Mouse (Mus musculus) ES-Bruce4 (cell line): ENCODE measurements around the gene Fbxo47.

Source experiments
- CTCF ChIP-seq: IDR thresholded peaks from one replicate; pipeline ENCODE4 v1.8.1; 2011; ENCODE audit warnings: low read depth, low read length
- EP300 ChIP-seq: IDR thresholded peaks from 2 replicates; pipeline ENCODE4 v1.6.1; 2011; ENCODE audit warnings: low read depth, low read length; ENCODE audit not compliant: insufficient read depth

DNA sequence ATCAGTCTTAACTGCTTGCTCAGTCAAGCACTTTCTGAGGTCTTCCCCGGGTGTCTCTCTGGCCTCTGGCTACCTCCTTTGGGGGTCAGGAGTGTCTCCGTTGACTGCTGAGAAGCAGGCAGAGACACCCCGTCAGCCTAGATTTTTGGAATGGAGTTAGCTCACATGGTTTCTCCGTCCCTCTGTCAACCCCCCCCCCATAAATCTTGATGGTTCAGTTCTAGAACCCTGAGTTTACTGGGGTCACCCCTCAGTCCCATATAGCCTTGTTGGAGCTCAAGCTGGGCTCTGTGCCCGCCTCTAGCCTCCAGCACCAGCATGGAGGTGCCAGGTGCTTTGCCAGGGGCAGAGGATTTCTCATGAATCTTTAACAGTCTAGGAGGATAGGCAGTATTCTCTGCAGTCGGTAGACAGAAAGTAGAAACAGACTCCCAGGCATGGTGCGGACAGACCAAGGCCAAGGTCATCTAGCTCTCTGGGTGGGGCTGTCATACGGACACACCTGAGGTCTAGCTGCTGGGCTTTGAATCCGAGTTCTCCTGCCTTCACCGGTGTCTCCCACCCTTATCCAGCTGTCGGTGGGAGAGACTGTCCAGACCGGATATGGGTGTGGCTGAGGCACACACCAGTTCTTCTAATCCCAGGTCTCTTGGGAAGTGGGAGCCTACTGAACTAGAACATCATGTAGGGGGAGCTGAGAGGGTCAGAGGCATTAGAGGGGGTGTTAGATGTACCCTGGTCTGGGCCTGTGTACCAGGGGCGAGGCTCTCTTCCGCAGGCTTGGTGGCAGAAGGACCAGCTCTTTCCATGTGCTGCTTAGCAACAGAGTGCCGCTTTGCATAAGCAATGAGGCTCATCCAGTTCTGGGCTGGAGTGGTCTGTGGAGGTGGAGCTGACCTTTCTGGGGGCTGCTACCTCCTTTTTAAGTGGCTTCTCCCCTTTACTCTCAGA, 78.0 kb downstream of the Fbxo47 start:
- TF ChIP-seq CTCF (no peak), EP300 (peak; percentile 97)
